Comparison of ENCODE assay signal across 23 mouse cellular contexts in genomic region chr11:35913418-35914044, GRCm38 (mm10).
DNase-seq lines count a peak whose midpoint lies in the region; ATAC-seq lines count a peak whose summit lies in the region.
"Had no signal": no experiment of that assay in that cellular context is flagged by ENCODE, and none has a peak within 500 bp of the region (broad histone marks: within the 10 kb centered on the region; RNA-seq: fewer than 3 reads in every experiment).

No protein-coding gene starts in this region.

- H3K4me3 ChIP-seq in hindbrain, embryonic 13.5 days: no peak overlapping the region
- no peak overlapping the region for H3K4me3 ChIP-seq in hindbrain, embryonic 11.5 days (ENCODE audit: low read depth, low read length)
- no peak overlapping the region for H3K4me3 ChIP-seq in forebrain, embryonic 13.5 days
- no peak overlapping the region for H3K4me3 ChIP-seq in hindbrain, embryonic 16.5 days (ENCODE audit: low read length)
- H3K4me3 ChIP-seq: embryonic facial prominence, embryonic 13.5 days; erythroblast, embryonic 14.5 days; heart, embryonic 10.5 days; limb, embryonic 12.5 days had no signal

- no peak overlapping the region for H3K9ac ChIP-seq in hindbrain, embryonic 13.5 days
- no peak overlapping the region for H3K9ac ChIP-seq in hindbrain, embryonic 11.5 days (ENCODE audit: low read depth, low read length)
- H3K9ac ChIP-seq in forebrain, embryonic 13.5 days: no peak overlapping the region
- no peak overlapping the region for H3K9ac ChIP-seq in hindbrain, embryonic 16.5 days (ENCODE audit: low read depth, low read length)
- H3K9ac ChIP-seq: embryonic facial prominence, embryonic 13.5 days; limb, embryonic 12.5 days; liver, postnatal 0 days had no signal

- intact Hi-C loops in heart, postnatal 14 days (cut with DNase I): no loop called here

- no peaks in the 10 kb centered on the region for H3K9me3 ChIP-seq in hindbrain, embryonic 13.5 days
- H3K9me3 ChIP-seq in hindbrain, embryonic 11.5 days (ENCODE audit: control insufficient read depth, low read length): no peaks in the 10 kb centered on the region
- H3K9me3 ChIP-seq in forebrain, embryonic 13.5 days (replicated peaks): no peaks in the 10 kb centered on the region
- H3K9me3 ChIP-seq in hindbrain, embryonic 16.5 days (ENCODE audit: control insufficient read depth, low read length): no peaks in the 10 kb centered on the region
- H3K9me3 ChIP-seq: embryonic facial prominence, embryonic 13.5 days; heart, embryonic 10.5 days; limb, embryonic 12.5 days had no signal

- DNase-seq in hindbrain, embryonic 11.5 days (ENCODE audit: low spot score): no peak
- peak; percentile 35 for DNase-seq in MN1 (ENCODE audit: low spot score)
- DNase-seq in embryo, embryonic 11 days: no peak
- no peak for DNase-seq in spleen, postnatal 14 days (ENCODE audit: low spot score in 2 of 2)
- no peak for DNase-seq in heart, postnatal 14 days
- DNase-seq: adrenal gland, postnatal 25 days; cerebellum, postnatal 25 days; kidney, adult 9 months; kidney, postnatal 14 days; layer of hippocampus, postnatal 36 days; liver, postnatal 0 days; thymus, postnatal 14 days had no signal

- peak; percentile 80 for ATAC-seq in hindbrain, embryonic 13.5 days (ENCODE audit: low FRiP score)
- ATAC-seq in hindbrain, embryonic 11.5 days (ENCODE audit: low FRiP score): no peak
- peak; percentile 78 for ATAC-seq in forebrain, embryonic 13.5 days
- peak; percentile 63 for ATAC-seq in hindbrain, embryonic 16.5 days
- ATAC-seq: intestine, embryonic 16.5 days; liver, postnatal 0 days; lung, postnatal 0 days had no signal

- H3K4me1 ChIP-seq in hindbrain, embryonic 13.5 days (replicated peaks): peaks cover 12% of the 10 kb centered on the region
- no peaks in the 10 kb centered on the region for H3K4me1 ChIP-seq in hindbrain, embryonic 11.5 days (replicated peaks; ENCODE audit: control insufficient read depth, insufficient read depth, low read length)
- peaks cover 37% of the 10 kb centered on the region for H3K4me1 ChIP-seq in forebrain, embryonic 13.5 days
- H3K4me1 ChIP-seq in hindbrain, embryonic 16.5 days (ENCODE audit: control insufficient read depth, insufficient read depth, low read depth, low read length): no peaks in the 10 kb centered on the region

- H3K36me3 ChIP-seq in hindbrain, embryonic 13.5 days: peaks cover 4% of the 10 kb centered on the region; the same call in 1 of the 2 replicates
- no peaks in the 10 kb centered on the region for H3K36me3 ChIP-seq in hindbrain, embryonic 11.5 days (ENCODE audit: control insufficient read depth, insufficient read depth, low read length)
- peaks cover 12% of the 10 kb centered on the region for H3K36me3 ChIP-seq in forebrain, embryonic 13.5 days (ENCODE audit: poor library complexity, severe bottlenecking)
- no peaks in the 10 kb centered on the region for H3K36me3 ChIP-seq in hindbrain, embryonic 16.5 days (ENCODE audit: control insufficient read depth, insufficient read depth, low read length)
- H3K36me3 ChIP-seq: embryonic facial prominence, embryonic 13.5 days; limb, embryonic 12.5 days had no signal

- H3K27me3 ChIP-seq in hindbrain, embryonic 13.5 days: no peaks in the 10 kb centered on the region
- no peaks in the 10 kb centered on the region for H3K27me3 ChIP-seq in hindbrain, embryonic 11.5 days (ENCODE audit: control insufficient read depth, insufficient read depth, low read length)
- H3K27me3 ChIP-seq in forebrain, embryonic 13.5 days: no peaks in the 10 kb centered on the region
- no peaks in the 10 kb centered on the region for H3K27me3 ChIP-seq in hindbrain, embryonic 16.5 days (replicated peaks; ENCODE audit: control insufficient read depth, insufficient read depth, low read length)
- H3K27me3 ChIP-seq: embryonic facial prominence, embryonic 13.5 days; limb, embryonic 12.5 days had no signal

- 0 out of 2 replicates have a peak overlapping the region, but pooled peaks have one; percentile 3 for H3K27ac ChIP-seq in hindbrain, embryonic 13.5 days
- no peak overlapping the region for H3K27ac ChIP-seq in hindbrain, embryonic 11.5 days (ENCODE audit: low read depth, low read length)
- peak overlapping the region; percentile 25; the same call in 1 of the 2 replicates for H3K27ac ChIP-seq in forebrain, embryonic 13.5 days
- no peak overlapping the region for H3K27ac ChIP-seq in hindbrain, embryonic 16.5 days (ENCODE audit: low read depth, low read length)
- H3K27ac ChIP-seq: embryonic facial prominence, embryonic 13.5 days; heart, embryonic 10.5 days; limb, embryonic 12.5 days; macrophage had no signal

- no peak overlapping the region for H3K4me2 ChIP-seq in hindbrain, embryonic 13.5 days
- no peak overlapping the region for H3K4me2 ChIP-seq in hindbrain, embryonic 11.5 days (replicated peaks; ENCODE audit: low read depth, low read length)
- H3K4me2 ChIP-seq in forebrain, embryonic 13.5 days: no peak overlapping the region
- no peak overlapping the region for H3K4me2 ChIP-seq in hindbrain, embryonic 16.5 days (ENCODE audit: low read length)
- H3K4me2 ChIP-seq: embryonic facial prominence, embryonic 13.5 days; limb, embryonic 12.5 days; liver, embryonic 11.5 days had no signal

- 48% methylated on average over 6 of the region's 6 CpGs for WGBS in hindbrain, embryonic 13.5 days
- 82% methylated on average over 6 of the region's 6 CpGs for WGBS in hindbrain, embryonic 11.5 days
- 37% methylated on average over 6 of the region's 6 CpGs for WGBS in forebrain, embryonic 13.5 days
- 44% methylated on average over 6 of the region's 6 CpGs for WGBS in hindbrain, embryonic 16.5 days

Comparison
In these comparisons a context has a peak if more than half of its experiments do, and no peak if none do; other contexts are left out.
1. H3K27ac ChIP-seq: peak in hindbrain, embryonic 13.5 days (single experiment) and forebrain, embryonic 13.5 days (single experiment); none in hindbrain, embryonic 11.5 days (single experiment) and hindbrain, embryonic 16.5 days (single experiment).